Comparison of ENCODE assay signal across 16 mouse cellular contexts in the genomic region with DNA sequence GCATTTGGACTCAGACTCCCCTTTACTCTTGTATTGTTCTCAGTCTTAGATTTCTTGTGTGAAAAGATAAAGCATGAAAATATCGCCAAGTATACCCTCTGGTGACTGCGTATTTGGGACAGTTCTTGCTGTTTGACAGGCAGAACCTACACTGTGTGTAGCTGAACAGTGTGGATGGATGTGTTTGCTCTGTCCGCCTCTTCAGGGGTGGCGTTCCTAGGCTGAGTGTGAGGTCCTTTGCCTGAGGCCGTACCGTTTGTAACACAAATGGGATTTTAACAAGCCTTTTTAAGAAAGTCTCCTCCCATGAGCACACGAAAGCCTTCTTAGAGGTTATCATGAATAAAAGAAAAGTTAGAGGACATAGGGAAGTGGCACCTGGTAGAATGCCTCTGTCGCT.
"Had no signal": no experiment of that assay in that cellular context is flagged by ENCODE, and none has a peak within 500 bp of the region (broad histone marks: within the 10 kb centered on the region; RNA-seq: fewer than 3 reads in every experiment).

No protein-coding gene starts in this region.

- H3K9ac ChIP-seq: liver, embryonic 15.5 days; stomach, embryonic 15.5 days had no signal

- DNase-seq: kidney, adult 2 months; kidney, postnatal 25 days; lung, adult 2 months; lung, postnatal 36 days; retina, postnatal 1 day; right cerebral cortex, postnatal 4 days; spleen, adult 18-20 months; thymus, adult 2 months; thymus, postnatal 25 days had no signal

- H3K4me2 ChIP-seq: liver, embryonic 11.5 days; liver, embryonic 15.5 days; stomach, embryonic 15.5 days had no signal

- H3K4me3 ChIP-seq: left cerebral cortex, adult 2 months; limb, embryonic 10.5 days; liver, embryonic 15.5 days; myocyte; stomach, embryonic 15.5 days had no signal

- H3K9me3 ChIP-seq: limb, embryonic 10.5 days; liver, embryonic 15.5 days; stomach, embryonic 15.5 days had no signal

- ATAC-seq: lung, postnatal 0 days had no signal

- H3K27me3 ChIP-seq: liver, embryonic 15.5 days; stomach, embryonic 15.5 days had no signal

- H3K4me1 ChIP-seq: limb, embryonic 10.5 days; liver, embryonic 15.5 days; stomach, embryonic 15.5 days had no signal

- H3K27ac ChIP-seq: left cerebral cortex, adult 2 months; limb, embryonic 10.5 days; liver, embryonic 15.5 days; stomach, embryonic 15.5 days had no signal

- H3K36me3 ChIP-seq: limb, embryonic 10.5 days; liver, embryonic 15.5 days; stomach, embryonic 15.5 days had no signal
